Mouse (Mus musculus): ENCODE measurements at regions not wholly inside any gene's neighbourhood (a gene's known extent, or its start where the extent isn't known, plus 50 kb on each side); places are given as distances from the start of the nearest gene placed in this dataset.

GRCm38 (mm10) chr2:106213740-106214139, 210.4 kb upstream of the Dnajc24 start:
- no peak for TF ChIP-seq CTCF (IDR thresholded peaks at IDR 0.05)
- no peak for TF ChIP-seq EP300 (IDR thresholded peaks at IDR 0.05)

Data from lung, postnatal 0 days (tissue).